Mouse (Mus musculus) spleen, adult 2 months (tissue): ENCODE measurements around the gene Zfp213.

Experiments
- CTCF ChIP-seq: fragments of 200-500 bp; IDR thresholded peaks from 2 replicates; pipeline ENCODE4 v1.5.1; 2011; ENCODE audit warnings: mild to moderate bottlenecking, inconsistent platforms; ENCODE audit not compliant: insufficient read depth, insufficient read length, insufficient replicate concordance; ENCODE audit errors: extremely low read depth
- POLR2A ChIP-seq: fragments of 200-500 bp; IDR thresholded peaks from 2 replicates; pipeline ENCODE4 v1.6.1; 2011; ENCODE audit warnings: low read depth, low read length, inconsistent platforms

- no peak for TF ChIP-seq CTCF
- no peak for TF ChIP-seq POLR2A
Observed at GRCm38 (mm10) chr17:23572059-23572458, 8.0 kb upstream of the Zfp213 start.
